Mouse (Mus musculus) adrenal gland, adult 10 weeks (tissue): Measurements from ENCODE around the gene Naa60. TPM values are rescaled to one million over a fixed set of nuclear protein-coding genes. Genes with fewer than 3 reads are reported as not detected.

Experiments used
- polyA plus RNA-seq: library from polyadenylated mRNA; stranded (reverse); fragments of 350-450 nt; fragmentation: Illumina TruSeq; extraction: RNeasy Lipid Tissue Mini Kit (QIAGEN cat#74804); gene quantifications from one replicate; pipeline ENCODE4 v1.2.3, GENCODE M21; 2014; ENCODE audit warnings: low read depth, low replicate concordance

The Naa60 gene
- 202 TPM for polyA plus RNA-seq

DNA sequence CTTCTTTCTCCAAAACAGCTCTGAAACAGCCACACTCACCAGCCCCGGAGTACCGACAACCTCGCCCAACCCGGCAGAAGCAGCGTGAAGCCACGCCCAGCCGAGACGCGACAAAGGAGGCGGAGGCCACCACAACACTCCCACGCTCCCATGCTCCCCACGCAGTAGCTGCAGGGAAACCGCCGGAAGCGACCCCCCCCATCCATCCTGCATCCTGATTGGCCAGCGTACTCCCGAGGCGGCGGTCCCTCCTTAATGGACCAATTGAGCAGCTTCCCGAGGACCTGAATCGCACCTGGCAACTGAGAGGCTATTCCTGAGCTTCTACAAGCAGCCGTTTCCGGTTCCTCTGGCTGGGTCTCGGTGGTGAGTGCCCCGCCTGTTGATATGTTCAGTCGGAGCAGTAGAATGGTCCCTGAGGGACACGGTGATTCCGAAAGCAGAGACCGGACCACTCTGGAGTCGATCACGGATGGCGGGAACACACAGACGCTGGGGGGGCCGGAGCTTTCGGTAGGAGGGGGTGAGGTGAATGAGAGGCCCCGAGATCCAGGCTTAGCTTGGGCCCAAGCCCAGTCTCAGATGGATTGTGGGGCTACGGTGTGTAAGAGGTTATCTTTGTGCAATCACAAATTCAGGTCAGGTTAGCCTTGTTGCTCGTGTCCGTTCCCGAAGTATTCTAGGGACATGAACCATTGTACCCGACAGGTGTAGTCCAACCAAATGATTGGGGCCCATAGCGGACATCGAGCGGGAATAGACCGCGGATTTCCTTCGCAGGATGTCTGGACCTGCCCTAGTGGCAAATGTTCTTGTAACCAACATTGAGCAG lies at the start of gene Naa60:
TSS of gene Naa60 (plus strand) at position 160 of the 832 bp plus-strand sequence.

DNA sequence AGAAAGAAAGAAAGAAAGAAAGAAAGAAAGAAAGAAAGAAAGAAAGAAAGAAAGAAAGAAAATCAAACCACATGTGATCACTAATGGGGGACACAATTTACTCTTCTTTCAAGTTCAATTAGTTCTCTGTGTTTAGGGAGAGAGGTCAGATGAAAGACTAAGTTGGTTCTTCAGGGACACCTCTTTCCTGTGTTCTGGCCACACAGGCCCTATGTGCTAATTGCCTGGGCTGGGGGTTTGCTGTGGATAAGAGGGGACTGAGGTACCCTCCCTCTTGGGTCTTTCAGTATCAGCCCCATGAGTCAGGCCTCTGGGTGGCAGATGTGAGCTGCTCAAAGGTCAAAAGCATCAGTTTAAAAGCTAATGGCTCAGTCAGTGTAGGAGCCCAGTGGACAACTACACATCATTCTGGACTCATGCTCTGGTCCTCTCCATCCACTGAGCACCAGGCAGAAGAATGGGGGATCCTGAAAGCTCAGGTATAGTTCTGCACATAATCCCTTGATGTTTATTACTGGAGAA lies 41.5 kb upstream of the Naa60 start, which contains the start of gene Olfr15:
TSS of gene Olfr15 (plus strand) at position 291 of the 522 bp plus-strand sequence.

GRCm38 (mm10) chr16:3846711-3847518 lies 25.3 kb upstream of the Naa60 start, which contains the start of gene Zfp174:
Gene Zfp174 (plus strand): TSS chr16:3847268.

GRCm38 (mm10) chr16:3884201-3885064 lies 12.3 kb downstream of the Naa60 start, which contains the start of the genes Zfp597 and Gm20695:
Gene Zfp597 (minus strand): TSS chr16:3884561.
Gene Gm20695 (plus strand): TSS chr16:3884648.

GRCm38 (mm10) chr16:3908537-3909111 lies 36.4 kb downstream of the Naa60 start, which contains the start of the genes 1700037C18Rik and Cluap1:
Gene 1700037C18Rik (minus strand): TSS chr16:3908689.
Gene Cluap1 (plus strand): TSS chr16:3908801.

Other genes with a start within 250 kb of the Naa60 start
- gene Mefv, start 154.3 kb upstream of the Naa60 start, polyA plus RNA-seq = not detected
- gene Zfp263, start 128.3 kb upstream of the Naa60 start, polyA plus RNA-seq = 41.5 TPM
- gene Olfr15, start 41.5 kb upstream of the Naa60 start, polyA plus RNA-seq = not detected
- 34.5 TPM for gene Zfp174, start 25.1 kb upstream of the Naa60 start, polyA plus RNA-seq
- gene Zfp597, start 12.2 kb downstream of the Naa60 start, polyA plus RNA-seq = 29.4 TPM
- gene Gm20695, start 12.3 kb downstream of the Naa60 start, polyA plus RNA-seq = 1.4 TPM
- gene 1700037C18Rik, start 36.3 kb downstream of the Naa60 start, polyA plus RNA-seq = not detected
- 30.6 TPM for gene Cluap1, start 36.4 kb downstream of the Naa60 start, polyA plus RNA-seq
- gene Nlrc3, start 104.3 kb downstream of the Naa60 start, polyA plus RNA-seq = 2.0 TPM
- 14.1 TPM for gene Slx4, start 131.4 kb downstream of the Naa60 start, polyA plus RNA-seq
- not detected for gene Dnase1, start 164.6 kb downstream of the Naa60 start, polyA plus RNA-seq
- gene Trap1, start 205.5 kb downstream of the Naa60 start, polyA plus RNA-seq = 83.5 TPM